Mouse (Mus musculus) lung, embryonic 16.5 days (tissue): ENCODE measurements at regions not wholly inside any gene's neighbourhood (a gene's known extent, or its start where the extent isn't known, plus 50 kb on each side); places are given as distances from the start of the nearest gene placed in this dataset.

ENCODE experiments used
- ATAC-seq: fragments of 200-750 bp; cut with Nextera tagmentation; 2 replicates; pipeline ENCODE4 v1.8.0; 2017; ENCODE audit warnings: low read depth, mild to moderate bottlenecking, moderate library complexity
- H3K27ac ChIP-seq: fragments of 300-500 bp; sonication (generic); 2 replicates; pipeline ENCODE4 v1.5.1; 2014; ENCODE audit warnings: mild to moderate bottlenecking, control low read depth, low read length
- H3K27me3 ChIP-seq: fragments of 300-500 bp; sonication (generic); 2 replicates; pipeline ENCODE4 v1.6.1; 2014; ENCODE audit warnings: low read depth, low read length, mixed read lengths; ENCODE audit not compliant: control insufficient read depth, insufficient read depth
- H3K36me3 ChIP-seq: fragments of 300-500 bp; sonication (generic); 2 replicates; pipeline ENCODE4 v1.6.1; 2014; ENCODE audit warnings: low read length; ENCODE audit not compliant: control insufficient read depth, insufficient read depth
- H3K4me1 ChIP-seq: fragments of 300-500 bp; sonication (generic); replicated peaks from 2 replicates; pipeline ENCODE4 v1.6.1; 2014; ENCODE audit warnings: low read length, mixed read lengths; ENCODE audit not compliant: control insufficient read depth, insufficient read depth
- H3K4me2 ChIP-seq: fragments of 300-500 bp; sonication (generic); 2 replicates; pipeline ENCODE4 v1.6.1; 2014; ENCODE audit warnings: low read depth, low read length, control low read depth
- H3K4me3 ChIP-seq: fragments of 300-500 bp; sonication (generic); 2 replicates; pipeline ENCODE4 v1.5.1; 2014; ENCODE audit warnings: mild to moderate bottlenecking, low read length, control low read depth
- H3K9ac ChIP-seq: fragments of 300-500 bp; sonication (generic); 2 replicates; pipeline ENCODE4 v1.6.1; 2014; ENCODE audit warnings: low read length, control low read depth
- H3K9me3 ChIP-seq: fragments of 300-500 bp; sonication (generic); 2 replicates; pipeline ENCODE4 v1.6.1; 2016; ENCODE audit warnings: low read length; ENCODE audit not compliant: control insufficient read depth
- WGBS: fragments of 180-500 bp; shearing (Covaris S2); extraction: QIAGEN DNeasy Blood & Tissue Kit; methylation state at CpG from one replicate; pipeline ENCODE4 v1.1.7; 2014; 5-methylcytosine and 5-hydroxymethylcytosine counted together

DNA sequence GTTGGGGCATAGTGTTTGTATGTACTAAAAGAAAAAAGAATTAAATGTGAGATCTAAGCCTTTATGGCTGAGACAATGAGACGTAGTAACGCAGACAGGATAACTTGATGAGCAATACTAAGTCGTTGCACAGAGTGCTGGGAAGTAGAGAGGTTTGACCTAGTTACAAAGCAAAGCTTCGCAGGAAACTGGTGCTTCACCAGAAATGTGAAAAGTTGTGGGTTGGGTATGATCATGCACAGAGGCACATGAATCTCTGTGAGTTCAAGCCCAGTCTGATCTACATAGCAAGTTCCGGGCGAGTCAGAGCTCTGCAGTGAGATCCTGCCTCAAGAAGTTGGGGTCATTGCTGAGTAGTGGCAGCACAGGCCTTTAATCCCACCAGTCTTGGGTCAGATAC, 65.3 kb upstream of the Jmy start:
- Histone ChIP-seq H3K9me3 (no peaks in the 10 kb centered on the region), H3K4me2 (no peak overlapping the region), H3K36me3 (no peaks in the 10 kb centered on the region), H3K4me3 (no peak overlapping the region), H3K9ac (no peak overlapping the region), H3K27me3 (no peaks in the 10 kb centered on the region), H3K27ac (no peak overlapping the region), H3K4me1 (no peaks in the 10 kb centered on the region)
- no peak for ATAC-seq
- 85% methylated on average over 6 of the region's 6 CpGs for WGBS

DNA sequence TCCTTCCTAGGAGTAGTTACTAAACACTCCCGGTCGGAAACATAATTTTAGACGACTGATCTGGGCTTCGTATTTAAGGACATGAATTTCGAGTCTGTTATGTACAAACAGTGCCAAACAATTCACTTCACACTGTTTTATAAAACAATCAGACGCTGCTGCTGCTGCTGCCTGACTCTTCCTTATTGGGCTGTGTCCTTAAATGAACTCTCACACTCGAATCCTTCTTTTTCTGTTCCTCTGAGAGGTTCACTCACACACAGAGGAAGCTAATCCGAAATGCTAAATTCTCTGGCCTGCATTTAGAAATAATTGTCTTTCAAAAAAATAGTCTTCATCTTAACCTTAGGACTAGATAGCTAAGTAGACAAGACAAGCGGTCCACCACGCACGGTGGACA, 64.5 kb upstream of the Jmy start:
- no peaks in the 10 kb centered on the region for H3K9me3 ChIP-seq
- H3K27me3 ChIP-seq: no peaks in the 10 kb centered on the region
- no peaks in the 10 kb centered on the region for H3K36me3 ChIP-seq
- H3K4me1 ChIP-seq: no peaks in the 10 kb centered on the region
- H3K27ac ChIP-seq: no peak overlapping the region
- WGBS: 60% methylated on average over 11 of the region's 11 CpGs
- no peak for ATAC-seq
- H3K4me2 ChIP-seq: no peak overlapping the region
- no peak overlapping the region for H3K9ac ChIP-seq
- H3K4me3 ChIP-seq: no peak overlapping the region

DNA sequence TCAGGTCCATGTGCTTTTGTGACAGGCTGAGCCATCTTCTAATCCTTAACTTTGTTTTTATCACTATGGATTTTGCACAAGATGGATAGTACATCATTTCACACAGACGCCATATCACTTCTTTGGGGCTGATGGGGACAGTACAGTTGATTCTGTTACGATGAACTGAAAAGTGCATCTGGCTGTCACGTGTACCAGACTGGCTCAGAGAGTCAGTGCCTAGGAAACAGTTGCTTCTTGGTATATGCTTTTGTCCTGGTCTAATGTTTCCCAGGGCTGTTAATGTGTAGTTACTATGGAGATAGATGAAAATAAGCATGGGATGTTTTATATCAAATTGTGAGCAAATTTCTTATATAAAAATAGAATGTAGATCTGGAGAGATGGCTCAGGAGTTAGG, 60.7 kb upstream of the Jmy start:
- no peak overlapping the region for H3K4me2 ChIP-seq
- no peaks in the 10 kb centered on the region for H3K27me3 ChIP-seq
- H3K4me3 ChIP-seq: no peak overlapping the region
- no peak for ATAC-seq
- no peaks in the 10 kb centered on the region for H3K4me1 ChIP-seq
- WGBS: 78% methylated on average over 3 of the region's 3 CpGs
- no peaks in the 10 kb centered on the region for H3K36me3 ChIP-seq
- no peak overlapping the region for H3K27ac ChIP-seq
- H3K9ac ChIP-seq: no peak overlapping the region
- no peaks in the 10 kb centered on the region for H3K9me3 ChIP-seq

DNA sequence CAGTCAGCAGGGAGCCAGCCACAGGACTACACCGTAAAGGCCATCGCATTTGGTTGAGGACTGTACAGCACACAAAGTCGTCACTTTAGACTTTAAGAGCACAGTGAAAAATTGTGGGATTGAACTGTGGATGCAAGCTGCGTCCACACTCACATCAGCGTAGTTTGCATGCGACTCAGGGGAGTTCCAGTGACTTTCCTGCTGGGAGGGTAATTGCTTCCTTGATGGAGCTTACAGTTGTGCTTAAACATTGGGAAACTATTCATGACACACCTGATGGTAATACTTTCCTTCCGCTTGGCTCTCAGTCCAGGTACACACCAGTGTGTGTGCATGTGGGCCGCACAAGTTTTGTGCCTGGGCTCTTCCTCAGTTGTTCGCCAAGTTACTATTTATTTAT, 59.0 kb upstream of the Jmy start:
- no peaks in the 10 kb centered on the region for H3K36me3 ChIP-seq
- H3K27ac ChIP-seq: no peak overlapping the region
- no peak overlapping the region for H3K4me2 ChIP-seq
- H3K27me3 ChIP-seq: no peaks in the 10 kb centered on the region
- no peak overlapping the region for H3K4me3 ChIP-seq
- H3K9me3 ChIP-seq: no peaks in the 10 kb centered on the region
- 86% methylated on average over 9 of the region's 9 CpGs for WGBS
- no peak overlapping the region for H3K9ac ChIP-seq
- ATAC-seq: no peak
- no peaks in the 10 kb centered on the region; the same call in 1 of the 2 replicates for H3K4me1 ChIP-seq

DNA sequence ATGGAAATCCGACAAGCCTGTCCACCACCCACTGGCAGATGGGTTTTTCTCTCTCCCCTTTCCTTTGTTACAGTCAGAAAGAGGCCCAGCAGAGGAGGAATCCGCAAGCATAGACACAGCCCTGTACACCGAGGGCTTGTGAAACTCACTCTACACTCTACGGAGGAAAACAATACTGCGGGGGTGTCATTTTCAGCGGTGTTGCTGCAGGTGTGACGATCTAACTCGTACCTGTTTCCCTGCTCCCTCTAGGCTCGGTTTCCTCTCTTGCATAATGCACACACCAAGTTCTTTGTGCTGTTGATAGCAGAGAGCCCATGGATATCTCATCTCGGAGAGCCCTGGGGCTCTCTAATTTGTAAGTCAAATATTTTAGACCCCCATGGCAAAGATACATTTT, 56.5 kb upstream of the Jmy start:
- Histone ChIP-seq H3K27ac (no peak overlapping the region), H3K4me1 (no peaks in the 10 kb centered on the region; the same call in 1 of the 2 replicates), H3K27me3 (no peaks in the 10 kb centered on the region), H3K4me3 (no peak overlapping the region), H3K9ac (no peak overlapping the region), H3K4me2 (no peak overlapping the region), H3K9me3 (no peaks in the 10 kb centered on the region), H3K36me3 (no peaks in the 10 kb centered on the region)
- 66% methylated on average over 10 of the region's 10 CpGs for WGBS
- no peak for ATAC-seq

DNA sequence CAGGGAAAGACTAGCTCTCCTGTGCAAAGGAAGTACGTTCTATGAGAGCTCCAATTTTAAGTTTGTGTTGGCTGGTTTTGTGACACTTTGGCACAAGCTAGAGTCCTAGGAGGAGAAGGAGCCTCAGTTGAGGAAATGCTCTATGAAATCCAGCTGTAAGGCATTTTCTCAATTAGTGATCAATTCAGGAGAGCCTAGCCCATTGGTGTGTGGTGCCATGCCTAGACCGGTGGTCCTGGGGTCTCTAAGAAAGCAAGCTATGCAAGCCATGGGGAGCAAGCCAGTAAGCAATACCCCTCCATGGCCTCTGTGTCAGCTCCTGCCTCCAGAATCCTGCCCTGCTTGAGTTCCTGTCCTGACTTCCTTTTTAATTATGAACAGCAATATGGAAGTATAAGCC, 55.3 kb upstream of the Jmy start:
- Histone ChIP-seq H3K4me3 (no peak overlapping the region), H3K9ac (no peak overlapping the region), H3K36me3 (no peaks in the 10 kb centered on the region), H3K4me1 (no peaks in the 10 kb centered on the region; the same call in 1 of the 2 replicates), H3K4me2 (no peak overlapping the region), H3K27me3 (no peaks in the 10 kb centered on the region), H3K9me3 (no peaks in the 10 kb centered on the region), H3K27ac (no peak overlapping the region)
- 84% methylated on average over 2 of the region's 2 CpGs for WGBS
- ATAC-seq: no peak

DNA sequence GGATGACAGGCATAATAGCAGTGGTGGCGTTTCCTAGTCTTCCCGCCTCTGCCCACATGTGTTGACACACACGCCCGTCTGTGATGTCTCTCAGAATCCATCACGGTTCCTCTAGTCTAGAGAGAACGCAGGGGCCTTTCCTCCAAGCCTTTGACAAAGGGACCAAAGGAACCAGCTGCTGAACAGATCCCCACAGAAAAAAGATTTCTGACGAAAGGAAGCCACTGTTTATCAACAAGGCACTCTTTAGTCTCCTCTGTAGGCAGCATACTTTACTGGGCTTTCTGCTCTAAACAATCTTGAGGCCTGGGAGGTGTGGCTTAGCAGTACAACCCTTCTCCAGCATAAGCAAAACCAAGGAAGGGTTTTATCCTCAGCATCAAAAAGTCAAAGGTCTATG, 54.3 kb upstream of the Jmy start:
- H3K36me3 ChIP-seq: no peaks in the 10 kb centered on the region
- ATAC-seq: peak; percentile 60
- 45% methylated on average over 7 of the region's 7 CpGs for WGBS
- no peak overlapping the region for H3K9ac ChIP-seq
- H3K4me3 ChIP-seq: no peak overlapping the region
- no peaks in the 10 kb centered on the region for H3K9me3 ChIP-seq
- no peaks in the 10 kb centered on the region; the same call in 1 of the 2 replicates for H3K4me1 ChIP-seq
- no peaks in the 10 kb centered on the region for H3K27me3 ChIP-seq
- H3K4me2 ChIP-seq: no peak overlapping the region
- no peak overlapping the region for H3K27ac ChIP-seq

DNA sequence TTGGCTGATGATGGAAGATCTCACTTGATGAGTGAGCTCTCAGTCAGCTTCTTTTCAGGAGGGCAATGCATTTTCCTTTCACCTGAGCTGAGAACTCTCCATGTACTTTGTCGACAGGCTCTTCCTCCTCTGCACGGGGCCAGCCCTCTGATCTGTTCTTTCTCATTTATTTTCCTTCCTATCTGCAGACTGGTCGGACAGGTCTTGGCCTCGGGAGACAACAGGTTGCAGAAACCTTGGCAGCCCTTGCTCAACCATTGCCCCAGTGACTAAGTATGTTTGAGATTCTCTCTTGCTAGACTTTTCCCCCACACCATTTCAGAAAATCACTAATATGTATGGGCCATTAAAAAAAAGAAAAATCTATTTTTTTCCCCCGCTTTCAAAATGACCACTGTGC, 53.7 kb upstream of the Jmy start:
- no peak overlapping the region for H3K27ac ChIP-seq
- H3K36me3 ChIP-seq: no peaks in the 10 kb centered on the region
- WGBS: 47% methylated on average over 5 of the region's 5 CpGs
- no peaks in the 10 kb centered on the region for H3K27me3 ChIP-seq
- H3K9me3 ChIP-seq: no peaks in the 10 kb centered on the region
- no peak overlapping the region for H3K4me3 ChIP-seq
- no peak overlapping the region for H3K4me2 ChIP-seq
- no peaks in the 10 kb centered on the region; the same call in 1 of the 2 replicates for H3K4me1 ChIP-seq
- ATAC-seq: no peak
- H3K9ac ChIP-seq: no peak overlapping the region

DNA sequence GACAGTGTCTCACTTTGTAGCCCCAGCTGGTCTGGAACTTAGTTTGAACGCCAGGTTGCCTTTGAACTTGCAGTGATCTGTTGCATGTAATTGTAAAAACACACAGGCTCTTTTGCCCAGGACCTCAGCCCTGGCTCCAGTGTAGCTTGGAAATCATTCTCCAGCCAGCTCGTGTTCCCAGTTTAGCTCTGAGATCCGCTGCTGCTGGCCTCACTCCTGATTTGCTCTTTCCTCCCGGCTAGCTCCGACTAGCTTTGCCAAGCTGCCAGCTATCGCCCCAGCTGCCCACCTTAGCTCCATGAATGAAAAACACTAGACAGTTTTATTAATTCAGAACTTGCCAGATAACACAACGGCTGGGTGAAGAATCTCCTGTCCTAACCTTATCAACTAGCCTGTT, 50.7 kb upstream of the Jmy start:
- Histone ChIP-seq H3K27ac (no peak overlapping the region), H3K4me1 (no peaks in the 10 kb centered on the region; the same call in 1 of the 2 replicates), H3K27me3 (no peaks in the 10 kb centered on the region), H3K36me3 (no peaks in the 10 kb centered on the region), H3K9ac (no peak overlapping the region), H3K9me3 (no peaks in the 10 kb centered on the region), H3K4me2 (no peak overlapping the region), H3K4me3 (no peak overlapping the region)
- ATAC-seq: no peak
- 67% methylated on average over 7 of the region's 7 CpGs for WGBS
